Mouse (Mus musculus) thymus, postnatal 36 days (tissue): ENCODE measurements around the gene C4b.

Experiments
- DNase-seq, 2 experiments: peaks; one replicate each; pipeline ENCODE4 v3.0.0; 2022; ENCODE audit warnings: mixed read lengths in 2 of 2

The C4b gene

DNA sequence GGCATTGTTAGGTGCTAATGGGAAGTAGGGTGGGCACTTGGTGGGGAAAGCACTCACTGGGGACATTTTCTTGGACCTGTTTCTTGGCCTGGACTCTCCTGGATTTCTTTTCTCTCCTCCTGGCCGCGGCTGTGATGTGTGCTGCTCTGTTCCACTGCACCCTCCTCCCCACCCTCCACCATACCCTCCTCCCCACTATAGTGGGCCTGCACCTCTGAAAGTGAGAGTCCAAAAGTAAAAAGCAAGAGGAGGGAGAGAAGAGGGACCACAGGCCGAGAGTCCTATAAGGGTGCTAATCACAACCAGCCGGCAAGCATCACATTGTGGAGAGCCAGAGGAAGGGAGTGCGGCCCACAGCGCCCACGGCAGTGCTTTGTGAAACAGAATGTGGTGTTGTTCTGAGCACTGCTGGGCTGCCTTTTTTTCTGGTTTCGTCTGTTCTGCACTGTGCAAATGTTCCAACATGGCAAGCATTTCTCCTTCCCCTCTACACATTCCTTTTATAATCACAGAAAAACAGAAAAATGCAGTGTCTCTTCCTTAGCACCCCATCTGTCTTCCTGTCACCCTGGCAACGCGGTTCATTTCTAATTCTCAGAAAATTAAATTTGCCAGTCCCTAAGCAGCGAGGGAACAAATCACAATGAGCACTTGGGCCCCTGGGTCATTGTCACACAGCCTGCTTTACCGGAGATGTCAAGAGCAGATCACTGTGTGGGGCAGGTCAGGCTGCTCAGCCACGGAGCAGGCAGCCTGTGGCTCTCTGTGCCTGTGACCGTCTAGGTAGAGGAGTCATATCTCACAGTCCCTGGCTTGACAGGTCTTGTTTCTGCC is 43.9 kb downstream of the C4b start:
- DNase-seq: no peak

- DNase-seq: no peak
These were observed 50.8 kb downstream of the C4b start for GRCm38 (mm10) chr17:34692906-34693305.

DNA sequence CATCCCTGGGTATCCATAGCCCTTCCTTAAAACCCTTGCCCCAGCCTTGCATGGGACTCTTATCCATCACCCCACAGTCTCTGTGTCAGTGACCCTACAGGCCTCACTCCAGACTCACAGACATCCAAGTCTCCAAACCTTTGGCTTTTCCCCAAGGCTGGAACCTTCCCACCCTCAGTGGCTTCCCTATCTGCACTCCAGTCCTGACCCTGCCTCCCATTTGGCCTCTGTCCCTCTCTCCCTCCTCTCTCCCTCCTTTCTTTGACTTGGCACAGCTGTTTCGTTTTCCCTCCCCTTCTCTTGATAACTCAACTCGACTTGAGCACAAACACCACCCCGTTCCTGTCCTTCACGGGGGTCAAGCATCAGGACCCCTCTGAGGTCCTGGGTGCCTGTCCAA is 53.2 kb downstream of the C4b start:
- DNase-seq: no peak

DNA sequence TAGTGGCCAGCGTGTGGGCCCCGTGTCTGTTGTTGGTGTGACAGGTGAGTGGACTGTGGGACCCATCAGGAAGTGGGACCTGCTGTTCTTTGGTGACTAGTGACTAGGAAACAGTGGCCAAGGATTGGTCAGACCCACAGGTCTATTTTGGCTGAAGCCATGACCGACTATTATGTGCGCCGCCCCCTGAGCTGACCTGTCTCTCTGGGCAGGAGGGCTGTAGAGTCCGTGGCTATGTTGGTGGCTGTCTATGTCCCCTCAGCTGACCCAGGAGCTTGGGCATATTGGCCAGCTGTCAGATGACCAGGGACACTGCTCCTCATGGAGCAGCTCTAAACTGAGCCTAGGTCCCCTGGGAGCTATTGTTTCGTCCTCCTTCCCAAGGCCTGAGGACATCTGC is 54.8 kb downstream of the C4b start:
- DNase-seq: no peak

DNA sequence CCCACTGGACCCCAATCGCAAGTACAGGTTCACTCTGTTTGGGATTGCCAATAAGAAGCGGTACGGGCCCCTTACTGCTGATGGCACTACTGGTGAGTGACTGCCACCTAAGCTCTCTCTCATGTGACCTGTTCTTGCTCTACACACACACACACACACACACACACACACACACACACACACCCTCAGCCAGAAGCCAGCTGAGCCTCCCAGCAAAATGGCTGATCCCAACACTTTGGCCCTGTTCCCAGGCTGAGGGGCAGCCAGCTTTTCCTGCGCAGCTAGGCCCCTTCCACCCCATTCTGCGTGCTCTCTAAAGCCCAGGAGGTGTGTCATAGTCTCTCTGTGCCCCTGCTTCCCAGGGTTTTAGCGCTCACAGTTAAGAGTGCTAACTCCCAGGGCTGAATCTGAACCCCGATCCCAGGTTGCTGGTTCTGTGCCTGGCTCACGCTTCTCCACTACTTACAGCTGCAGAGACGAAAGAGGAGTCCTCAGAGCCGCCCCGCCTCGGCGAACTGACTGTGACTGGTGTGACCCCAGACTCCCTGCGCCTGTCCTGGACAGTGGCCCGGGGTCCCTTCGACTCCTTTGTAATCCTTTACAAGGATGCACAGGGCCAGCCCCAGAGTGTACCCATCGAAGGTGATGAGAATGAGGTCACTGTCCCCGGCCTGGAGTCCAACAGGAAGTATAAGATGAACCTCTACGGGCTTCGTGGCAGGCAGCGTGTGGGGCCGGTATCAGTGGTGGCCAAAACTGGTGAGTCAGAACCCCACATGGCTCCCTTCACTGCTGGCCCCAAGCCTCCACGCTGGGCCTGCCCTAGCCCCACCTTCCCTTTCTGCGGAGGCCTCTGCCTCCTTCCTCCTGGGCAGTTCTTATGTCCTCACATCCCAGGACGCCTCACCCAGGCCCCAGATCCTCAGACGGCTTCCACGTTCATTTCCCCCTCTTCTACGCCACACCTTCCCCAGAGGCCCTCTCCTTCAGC is 58.3 kb downstream of the C4b start:
- no peak for DNase-seq

GRCm38 (mm10) chr17:34684253-34684893 is 59.3 kb downstream of the C4b start:
- DNase-seq: no peak

- no peak for DNase-seq
These were observed 59.9 kb downstream of the C4b start for GRCm38 (mm10) chr17:34683686-34684220.

DNA sequence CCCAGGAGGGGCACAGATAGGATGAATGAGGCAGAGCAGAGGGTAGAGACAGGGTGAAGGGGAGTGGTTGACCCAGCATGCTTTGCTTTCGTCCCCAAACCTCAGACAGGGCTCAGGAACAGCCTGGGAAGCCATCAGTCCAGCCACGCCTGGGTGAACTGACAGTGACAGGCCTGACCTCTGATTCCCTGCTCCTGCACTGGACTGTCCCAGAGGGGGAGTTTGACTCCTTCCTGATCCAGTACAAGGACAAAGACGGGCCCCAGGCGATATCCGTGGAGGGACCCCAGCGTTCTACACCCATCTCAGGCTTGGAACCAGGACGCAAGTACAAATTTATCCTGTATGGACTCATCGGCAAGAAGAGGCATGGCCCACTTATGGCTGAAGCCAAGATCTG is 60.5 kb downstream of the C4b start:
- DNase-seq: no peak

GRCm38 (mm10) chr17:34681881-34682536 is 61.7 kb downstream of the C4b start:
- no peak for DNase-seq

- DNase-seq: no peak
These were observed 62.5 kb downstream of the C4b start for GRCm38 (mm10) chr17:34681132-34681571.

DNA sequence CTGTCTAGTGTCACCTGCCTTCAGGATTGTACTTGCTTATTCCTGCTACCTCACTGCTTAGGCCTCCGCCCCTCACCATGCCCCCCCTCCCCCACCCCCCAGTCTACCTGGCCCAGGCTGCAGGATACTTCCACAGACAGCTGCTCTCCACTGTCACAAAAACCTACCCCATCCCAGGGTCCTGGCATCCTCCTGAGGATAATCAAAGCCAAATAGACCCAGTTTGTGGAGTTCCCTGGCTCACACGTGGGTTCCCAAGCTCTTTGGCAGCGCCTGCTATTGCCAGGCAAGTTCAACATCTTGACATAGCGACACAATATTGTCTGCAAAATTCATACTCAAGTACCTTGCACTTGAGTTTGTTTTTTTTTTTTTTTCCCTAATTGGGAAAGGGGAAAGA is 63.1 kb downstream of the C4b start:
- no peak for DNase-seq

GRCm38 (mm10) chr17:34680191-34680590 is 63.5 kb downstream of the C4b start:
- DNase-seq: no peak
